Mouse (Mus musculus) limb, embryonic 14.5 days (tissue): ENCODE results near the gene Pms2. TPM values are rescaled to one million over a fixed set of nuclear protein-coding genes. Genes with fewer than 3 reads are reported as not detected.

ENCODE experiments used
- ATAC-seq: fragments of 200-750 bp; cut with Nextera tagmentation; 2 replicates; pipeline ENCODE4 v1.8.0; 2017; ENCODE audit warnings: low read depth, moderate number of reproducible peaks, moderate TSS enrichment; ENCODE audit not compliant: low FRiP score
- DNase-seq: peaks from one replicate; pipeline ENCODE4 v3.0.0-alpha.2; 2015; ENCODE audit warnings: low spot score
- H3K27ac ChIP-seq: fragments of 300-500 bp; sonication (generic); replicated peaks from 2 replicates; pipeline ENCODE4 v1.5.1; 2014; ENCODE audit warnings: low read depth, mild to moderate bottlenecking, low read length, moderate library complexity, mixed read lengths
- H3K27me3 ChIP-seq: fragments of 300-500 bp; sonication (generic); 2 replicates; pipeline ENCODE4 v1.6.1; 2014; ENCODE audit warnings: low read length, mixed read lengths; ENCODE audit not compliant: control insufficient read depth, insufficient read depth
- H3K36me3 ChIP-seq: fragments of 300-500 bp; sonication (generic); 2 replicates; pipeline ENCODE4 v1.6.1; 2014; ENCODE audit warnings: mild to moderate bottlenecking, low read length, moderate library complexity, mixed read lengths; ENCODE audit not compliant: control insufficient read depth, insufficient read depth
- H3K4me1 ChIP-seq: fragments of 300-500 bp; sonication (generic); 2 replicates; pipeline ENCODE4 v1.6.1; 2014; ENCODE audit warnings: antibody characterized with exemption, low read length, mixed read lengths; ENCODE audit not compliant: control insufficient read depth, insufficient read depth
- H3K4me2 ChIP-seq: fragments of 300-500 bp; sonication (generic); replicated peaks from 2 replicates; pipeline ENCODE4 v1.6.1; 2014; ENCODE audit warnings: low read depth, mild to moderate bottlenecking, low read length, moderate library complexity; ENCODE audit not compliant: severe bottlenecking
- H3K4me3 ChIP-seq: fragments of 300-500 bp; sonication (generic); replicated peaks from 2 replicates; pipeline ENCODE4 v1.5.1; 2014; ENCODE audit warnings: low read length
- H3K9ac ChIP-seq: fragments of 300-500 bp; sonication (generic); 2 replicates; pipeline ENCODE4 v1.6.1; 2014; ENCODE audit warnings: mild to moderate bottlenecking, low read depth, low read length, moderate library complexity; ENCODE audit not compliant: severe bottlenecking
- H3K9me3 ChIP-seq: fragments of 300-500 bp; sonication (generic); 2 replicates; pipeline ENCODE4 v1.6.1; 2016; ENCODE audit warnings: low read length; ENCODE audit not compliant: control insufficient read depth
- POLR2A ChIP-seq: fragments of 200-500 bp; IDR thresholded peaks from 2 replicates; pipeline ENCODE4 v1.8.0; 2012; ENCODE audit warnings: inconsistent platforms, mild to moderate bottlenecking, moderate library complexity, borderline replicate concordance; ENCODE audit not compliant: insufficient read depth, insufficient read length; ENCODE audit errors: extremely low read depth
- WGBS: fragments of 180-500 bp; shearing (Covaris S2); extraction: QIAGEN DNeasy Blood & Tissue Kit; methylation state at CpG from one replicate; pipeline ENCODE4 v1.1.7; 2014; 5-methylcytosine and 5-hydroxymethylcytosine counted together
- polyA plus RNA-seq, 2 experiments: library from polyadenylated mRNA; depleted of rRNA in 1 of 2; stranded (reverse) in 1 of 2; unstranded in 1 of 2; fragments of >200 nt; fragmentation: Nextera tagmentation in 1 of 2; extraction: Ambion mirVana in 1 of 2; gene quantifications; 2 replicates each; pipeline versions ENCODE4 v1.2.1 to v1.2.3; 2012 to 2014

The Pms2 gene
- polyA plus RNA-seq, 2 experiments, result 17.5 to 25.9 TPM

- no peak for TF ChIP-seq POLR2A
- no peaks in the 10 kb centered on the region for H3K27me3 ChIP-seq
- no peak within 1 kb of the TSS for H3K4me3 ChIP-seq
- peaks cover 79% of the 10 kb centered on the region for H3K36me3 ChIP-seq
- WGBS, result 90% methylated on average over 8 of the region's 8 CpGs
- H3K4me1 ChIP-seq, result no peaks in the 10 kb centered on the region
- no peak for DNase-seq
- H3K9me3 ChIP-seq, result no peaks in the 10 kb centered on the region
- no peak within 1 kb of the TSS for H3K4me2 ChIP-seq
- H3K9ac ChIP-seq, result no peak within 1 kb of the TSS
- H3K27ac ChIP-seq, result no peak within 1 kb of the TSS
- ATAC-seq, result no peak
These were observed 18.1 kb downstream of the Pms2 start, which contains the start of gene Gm42421 for GRCm38 (mm10) chr5:143927875-143928274. Gm42421 (plus strand) TSS chr5:143928175.

DNA sequence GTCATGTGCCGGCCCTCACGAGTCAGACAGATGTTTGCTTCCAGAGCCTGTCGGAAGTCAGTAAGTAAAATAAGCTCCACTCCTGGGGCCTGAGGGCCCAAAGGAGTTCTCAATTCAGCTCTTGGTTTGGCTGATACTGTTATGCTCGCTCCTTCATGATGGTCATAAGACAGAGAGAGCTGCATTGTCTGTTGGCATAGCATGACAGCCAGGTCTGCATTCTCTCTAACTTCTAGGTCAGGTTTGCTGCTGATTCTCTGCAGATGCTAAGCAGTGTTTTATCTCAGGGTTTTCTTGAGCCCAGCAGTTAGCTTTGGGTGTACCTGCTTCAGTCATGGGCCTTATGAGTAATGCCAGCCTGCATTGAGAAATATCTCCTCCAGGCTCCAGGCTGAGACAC lies 19.5 kb downstream of the Pms2 start:
- Histone ChIP-seq H3K36me3 (peaks cover 67% of the 10 kb centered on the region), H3K4me3 (no peak overlapping the region), H3K4me2 (no peak overlapping the region), H3K9ac (no peak overlapping the region), H3K27me3 (no peaks in the 10 kb centered on the region), H3K4me1 (no peaks in the 10 kb centered on the region), H3K27ac (no peak overlapping the region), H3K9me3 (no peaks in the 10 kb centered on the region)
- DNase-seq (no peak), ATAC-seq (no peak)
- no peak for TF ChIP-seq POLR2A
- 86% methylated on average over 4 of the region's 4 CpGs for WGBS

DNA sequence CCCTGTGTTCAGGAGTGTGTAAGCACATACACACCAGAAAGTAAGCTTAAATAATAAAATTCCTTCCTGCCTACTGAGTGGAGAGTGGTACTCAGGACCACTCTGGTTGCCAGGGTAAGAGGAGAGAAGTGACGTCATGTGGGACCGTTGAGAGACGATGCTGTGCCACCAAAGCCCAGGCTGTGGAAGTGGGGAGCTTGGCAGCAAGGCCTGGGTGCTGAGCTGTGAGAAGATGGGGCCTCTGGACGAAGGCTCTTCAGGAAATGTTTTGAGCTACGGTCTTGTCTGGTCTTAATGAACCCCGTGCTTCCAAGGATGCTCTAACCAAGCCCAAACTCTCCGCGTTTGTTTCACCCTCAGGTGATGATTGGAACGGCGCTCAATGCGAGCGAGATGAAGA lies 20.9 kb downstream of the Pms2 start:
- H3K9me3 ChIP-seq, result no peaks in the 10 kb centered on the region
- WGBS, result 94% methylated on average over 12 of the region's 12 CpGs
- no peak overlapping the region for H3K27ac ChIP-seq
- DNase-seq (no peak), ATAC-seq (no peak)
- no peaks in the 10 kb centered on the region for H3K27me3 ChIP-seq
- H3K36me3 ChIP-seq, result peaks cover 57% of the 10 kb centered on the region
- H3K4me3 ChIP-seq, result no peak overlapping the region
- no peak for TF ChIP-seq POLR2A
- no peaks in the 10 kb centered on the region for H3K4me1 ChIP-seq
- H3K4me2 ChIP-seq, result no peak overlapping the region
- H3K9ac ChIP-seq, result no peak overlapping the region

- 83% methylated on average over 6 of the region's 6 CpGs for WGBS
- Histone ChIP-seq H3K27ac (no peak overlapping the region), H3K4me3 (no peak overlapping the region), H3K4me2 (no peak overlapping the region), H3K9me3 (no peaks in the 10 kb centered on the region), H3K36me3 (peaks cover 45% of the 10 kb centered on the region), H3K27me3 (no peaks in the 10 kb centered on the region), H3K9ac (no peak overlapping the region), H3K4me1 (no peaks in the 10 kb centered on the region)
- no peak for ATAC-seq
- DNase-seq, result no peak
- TF ChIP-seq POLR2A, result no peak
These were observed 22.3 kb downstream of the Pms2 start for GRCm38 (mm10) chr5:143931863-143932580.

GRCm38 (mm10) chr5:143932831-143933230 lies 23.1 kb downstream of the Pms2 start, which contains the start of gene Rsph10b:
Rsph10b (plus strand) TSS chr5:143933035.
- ATAC-seq, result no peak
- Histone ChIP-seq H3K27ac (no peak within 1 kb of the TSS), H3K36me3 (peaks cover 41% of the 10 kb centered on the region), H3K4me2 (no peak within 1 kb of the TSS), H3K4me1 (no peaks in the 10 kb centered on the region), H3K27me3 (no peaks in the 10 kb centered on the region), H3K4me3 (no peak within 1 kb of the TSS), H3K9ac (no peak within 1 kb of the TSS), H3K9me3 (no peaks in the 10 kb centered on the region)
- DNase-seq, result no peak
- no peak for TF ChIP-seq POLR2A
- WGBS, result 21% methylated on average over 8 of the region's 8 CpGs

- DNase-seq (no peak), ATAC-seq (no peak)
- peaks cover 35% of the 10 kb centered on the region for H3K36me3 ChIP-seq
- H3K4me3 ChIP-seq, result no peak overlapping the region
- H3K4me1 ChIP-seq, result no peaks in the 10 kb centered on the region
- no peak overlapping the region for H3K9ac ChIP-seq
- no peak for TF ChIP-seq POLR2A
- 88% methylated on average over 11 of the region's 11 CpGs for WGBS
- no peak overlapping the region for H3K27ac ChIP-seq
- H3K4me2 ChIP-seq, result no peak overlapping the region
- no peaks in the 10 kb centered on the region for H3K9me3 ChIP-seq
- H3K27me3 ChIP-seq, result no peaks in the 10 kb centered on the region
These were observed 23.6 kb downstream of the Pms2 start for GRCm38 (mm10) chr5:143933414-143933813.
